Mouse (Mus musculus) cerebellum, adult 2 months (tissue): ENCODE results near the gene Atp23.

ENCODE experiments used
- CTCF ChIP-seq: fragments of 200-500 bp; IDR thresholded peaks from 2 replicates; pipeline ENCODE4 v1.5.1; 2011; ENCODE audit warnings: low read depth, mild to moderate bottlenecking, control low read depth, low read length, moderate library complexity, borderline replicate concordance; ENCODE audit not compliant: insufficient read depth
- POLR2A ChIP-seq: fragments of 200-500 bp; IDR thresholded peaks from 2 replicates; pipeline ENCODE4 v1.6.1; 2011; ENCODE audit warnings: low read length, control low read depth, borderline replicate concordance; ENCODE audit not compliant: insufficient read depth

- no peak for TF ChIP-seq CTCF
- 0 out of 2 replicates have a peak, but pooled peaks have one; percentile 36 for TF ChIP-seq POLR2A
Observed at GRCm38 (mm10) chr10:126928819-126929206, 27.7 kb upstream of the Atp23 start.
